Mouse (Mus musculus) adrenal gland, adult 8-10 months (tissue): ENCODE results near the gene Aaas. TPM values are rescaled to one million over a fixed set of nuclear protein-coding genes. Genes with fewer than 3 reads are reported as not detected.
A peak's percentile ranks its signal among the peaks of the same experiment; 100 is the strongest.

Experiments used
- DNase-seq: peaks from one replicate; pipeline ENCODE4 v3.0.0; 2022
- total RNA-seq, 4 experiments: library from RNA; stranded (reverse); gene quantifications; 2 replicates each; pipeline ENCODE4 v1.2.4; 2022

Gene Aaas
- total RNA-seq, 4 experiments from 2014 or later = 15.6 to 31.6 (median 21.4) TPM

DNA sequence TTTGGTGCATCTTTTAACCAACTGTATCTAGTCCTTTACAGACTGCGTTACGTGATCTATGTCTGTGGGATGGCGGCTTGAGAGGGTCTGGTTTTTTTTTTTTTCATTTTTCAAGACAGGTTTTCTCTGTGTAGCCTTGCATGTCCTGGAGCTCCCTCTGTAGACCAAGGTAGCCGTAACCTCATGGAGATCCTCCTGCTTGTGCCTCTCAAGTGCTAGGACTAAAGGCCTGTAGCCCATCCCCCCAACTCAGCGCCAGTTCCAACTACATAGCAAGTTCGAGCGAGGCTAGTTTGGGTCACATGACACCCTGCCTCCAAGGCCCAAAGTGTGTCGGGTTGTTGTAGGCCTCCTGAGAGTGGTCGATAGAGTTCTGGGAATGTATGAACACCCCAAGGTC lies 41.9 kb downstream of the Aaas start:
- no peak for DNase-seq

DNA sequence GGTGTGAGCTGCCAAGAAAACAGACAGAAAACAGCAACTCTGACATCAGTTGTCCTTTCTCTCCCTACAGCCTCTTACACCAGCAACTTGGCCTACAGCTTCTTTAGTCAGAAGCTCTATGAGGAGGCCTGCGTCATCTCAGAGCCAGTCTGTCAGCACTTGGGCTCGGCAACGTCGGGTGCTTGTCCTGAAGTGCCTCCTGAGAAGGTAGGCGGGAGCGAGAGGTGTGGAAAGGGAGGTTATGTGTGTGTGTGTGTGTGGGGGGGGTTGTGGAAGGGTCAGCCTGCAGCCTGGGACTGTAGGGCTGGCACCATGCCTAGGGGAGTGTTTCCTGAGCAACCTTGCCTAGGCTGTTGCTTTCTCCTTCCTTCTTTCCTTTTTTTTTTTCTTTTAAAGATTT lies 48.0 kb downstream of the Aaas start:
- DNase-seq = no peak

DNA sequence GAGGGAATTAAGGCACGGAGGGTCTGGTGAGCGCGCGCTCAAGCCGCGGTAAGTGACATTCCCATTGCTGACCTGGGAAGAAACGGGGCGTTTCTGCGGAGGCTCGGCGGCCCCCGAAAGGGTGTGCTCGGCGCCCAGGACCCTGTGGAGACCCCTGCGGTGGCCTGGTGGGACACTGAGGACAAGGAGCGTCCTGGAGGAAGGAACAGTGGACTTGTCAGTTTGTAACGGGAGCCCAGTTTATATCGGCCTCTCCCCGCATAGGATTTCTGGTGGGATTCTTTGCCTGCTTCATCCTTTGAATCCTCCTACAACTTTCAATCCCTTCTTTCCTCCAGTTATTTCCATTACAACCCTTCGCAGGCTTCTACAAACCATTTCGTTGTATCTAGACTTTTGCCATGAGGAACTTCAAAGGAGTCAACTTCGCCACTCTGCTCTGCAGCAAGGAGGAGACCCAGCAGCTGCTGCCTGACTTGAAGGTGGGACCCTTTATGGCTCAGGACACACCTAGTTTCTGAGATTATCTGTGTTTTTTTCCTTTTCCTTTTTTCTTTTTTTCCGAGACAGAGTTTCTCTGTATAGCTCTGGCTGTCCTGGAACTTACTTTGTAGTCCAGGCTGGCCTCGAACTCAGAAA lies 54.1 kb downstream of the Aaas start:
- no peak for DNase-seq

DNA sequence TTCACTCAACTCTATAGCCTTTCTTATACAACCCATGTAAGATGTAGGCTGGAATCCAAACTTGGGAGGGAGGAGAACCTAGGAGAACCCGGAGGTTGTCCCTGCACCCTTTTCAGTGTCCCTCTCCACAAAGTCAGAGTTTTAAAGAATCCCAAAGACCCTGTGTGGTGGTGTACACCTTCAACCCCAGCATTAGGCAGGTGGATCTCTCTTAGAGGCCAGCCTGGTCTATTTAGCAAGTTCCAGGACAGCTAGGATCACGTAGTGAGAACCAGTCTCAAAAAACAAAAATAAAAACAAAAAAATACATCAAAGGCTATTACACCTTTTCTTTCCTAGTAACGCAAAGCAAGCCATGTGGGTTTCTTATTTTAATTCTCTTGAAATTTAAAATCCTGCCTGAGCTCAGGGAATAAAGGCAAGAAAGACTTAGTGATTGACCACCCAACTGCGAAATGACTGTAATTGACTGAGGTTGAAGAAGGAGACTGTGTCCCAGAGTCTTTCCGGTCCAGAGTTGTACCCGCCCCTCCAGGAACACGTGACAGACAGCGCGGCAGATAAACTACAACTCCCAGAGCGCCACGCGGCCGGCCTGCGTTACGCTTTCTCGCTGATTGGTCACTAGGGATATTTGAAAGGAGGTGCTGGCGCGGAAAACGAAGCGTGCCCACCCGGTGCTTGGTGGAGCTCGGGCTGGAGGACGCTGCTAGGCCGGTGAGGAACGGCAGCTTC lies 54.8 kb downstream of the Aaas start, which contains the start of gene Espl1:
Gene Espl1 (plus strand): TSS at position 634 of the 735 bp plus-strand sequence.
- DNase-seq = peak; percentile 90

Other genes starting within 250 kb of the Aaas start
- 10 to 100 TPM; 46.6 to 70.4 (median 57.7) TPM for gene Spryd3, start 214.5 kb downstream of the Aaas start, total RNA-seq
- gene Igfbp6, start 206.4 kb downstream of the Aaas start, total RNA-seq = 10 to 100 TPM; 37.0 to 63.8 (median 49.2) TPM
- gene Soat2, start 200.2 kb downstream of the Aaas start, total RNA-seq = under 1 TPM; 0.15 to 0.43 (median 0.26) TPM
- 100 to 1,000 TPM in 1 of 4 experiments, 10 to 100 TPM in 3; 61.9 to 108 (median 86.0) TPM for gene Zfp740, start 147.5 kb downstream of the Aaas start, total RNA-seq
- gene Csad, start 146.0 kb downstream of the Aaas start, total RNA-seq = 10 to 100 TPM; 71.3 to 85.0 (median 75.5) TPM
- 1 to 10 TPM; 2.7 to 7.9 (median 5.4) TPM for gene Itgb7, start 118.8 kb downstream of the Aaas start, total RNA-seq
- gene Rarg, start 93.3 kb downstream of the Aaas start, total RNA-seq = 10 to 100 TPM; 19.9 to 43.0 (median 34.4) TPM
- under 1 TPM in 2 of 4 experiments, not detected in 2; 0.24 to 0.31 TPM for gene Gm9918, start 80.2 kb downstream of the Aaas start, total RNA-seq
- gene Mfsd5, start 71.3 kb downstream of the Aaas start, total RNA-seq = 10 to 100 TPM; 37.1 to 45.4 (median 39.5) TPM
- gene Espl1, start 54.5 kb downstream of the Aaas start, total RNA-seq = 1 to 10 TPM; 1.4 to 5.3 (median 2.3) TPM
- 100 to 1,000 TPM; 440 to 517 (median 466) TPM for gene Pfdn5, start 24.7 kb downstream of the Aaas start, total RNA-seq
- 10 to 100 TPM; 65.4 to 96.8 (median 89.3) TPM for gene Myg1, start 19.1 kb downstream of the Aaas start, total RNA-seq
- gene Sp7, start 16.4 kb upstream of the Aaas start, total RNA-seq = under 1 TPM; 0.17 to 0.48 (median 0.33) TPM
- 10 to 100 TPM; 75.8 to 97.0 (median 91.9) TPM for gene Sp1, start 55.4 kb upstream of the Aaas start, total RNA-seq
- gene Amhr2, start 94.6 kb upstream of the Aaas start, total RNA-seq = 1 to 10 TPM; 1.1 to 1.9 (median 1.6) TPM
- gene Prr13, start 108.3 kb upstream of the Aaas start, total RNA-seq = 100 to 1,000 TPM in 2 of 4 experiments, 10 to 100 TPM in 2; 71.8 to 170 (median 96.4) TPM
- gene Pcbp2, start 119.8 kb upstream of the Aaas start, total RNA-seq = 100 to 1,000 TPM; 594 to 678 (median 630) TPM
- 1 to 10 TPM in 3 of 4 experiments, not detected in 1; 3.5 to 9.2 (median 8.3) TPM for gene Gm10337, start 153.0 kb upstream of the Aaas start, total RNA-seq
- 10 to 100 TPM in 3 of 4 experiments, 1 to 10 TPM in 1; 9.5 to 27.1 (median 18.0) TPM for gene Map3k12, start 166.3 kb upstream of the Aaas start, total RNA-seq
- gene Tarbp2, start 167.4 kb upstream of the Aaas start, total RNA-seq = 10 to 100 TPM; 31.9 to 50.7 (median 41.9) TPM
- 10 to 100 TPM in 1 of 4 experiments, 1 to 10 TPM in 3; 1.0 to 13.3 (median 5.6) TPM for gene Npff, start 174.2 kb upstream of the Aaas start, total RNA-seq